Mouse (Mus musculus) liver, adult 2 months (tissue): ENCODE data around the gene 2310039H08Rik.

Experiments used
- CTCF ChIP-seq: fragments of 200-500 bp; IDR thresholded peaks from 2 replicates; pipeline ENCODE4 v1.5.1; 2011; ENCODE audit warnings: low read depth, low read length, control low read depth
- POLR2A ChIP-seq: fragments of 200-500 bp; IDR thresholded peaks from 2 replicates; pipeline ENCODE4 v1.6.1; 2011; ENCODE audit warnings: low read length, control low read depth; ENCODE audit not compliant: insufficient read depth; ENCODE audit errors: extremely low read depth

DNA sequence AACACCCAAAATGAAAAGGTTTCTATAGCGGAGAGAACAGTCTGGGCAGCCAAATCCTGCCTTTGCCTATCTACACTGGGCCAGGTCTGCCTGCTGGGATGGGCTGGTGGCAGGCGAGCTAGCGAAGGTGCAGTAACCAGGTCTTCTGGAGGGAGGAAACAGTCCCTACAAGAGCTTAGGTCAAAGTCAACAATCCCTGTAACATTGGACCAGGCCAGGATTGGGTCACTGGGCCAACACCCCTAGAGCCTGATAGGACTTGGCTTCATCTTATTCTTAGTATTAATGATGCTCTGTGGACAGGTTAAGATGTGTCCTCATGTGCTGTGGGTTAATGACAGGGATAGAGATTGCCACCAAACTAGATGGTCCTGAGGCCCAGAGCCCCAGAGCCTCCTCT lies 38.4 kb upstream of the 2310039H08Rik start:
- TF ChIP-seq CTCF, result no peak
- TF ChIP-seq POLR2A, result 0 out of 2 replicates have a peak, but pooled peaks have one; percentile 36
